Mouse (Mus musculus) left cerebral cortex, postnatal 14 days (tissue): ENCODE data around the gene Gm7861. TPM values are rescaled to one million over a fixed set of nuclear protein-coding genes. Genes with fewer than 3 reads are reported as not detected.
"Not testable (repeated sequence)": the region's sequence is repeated elsewhere in the genome, so short reads cannot be mapped to it uniquely, and the experiment has no call there.

ENCODE experiments used
- DNase-seq, 2 experiments: peaks; one replicate each; pipeline ENCODE4 v3.0.0; 2021 to 2022; ENCODE audit warnings: low spot score in 2 of 2, mixed read lengths in 1 of 2
- intact Hi-C: fragments of 180-260 bp; cut with DNase I; formaldehyde crosslinking; loops from one replicate; pipeline ENCODE4 v1.15.1; 2025
- long read RNA-seq, 2 experiments: library from polyadenylated mRNA; stranded (forward); transcript quantifications; one replicate each; pipeline ENCODE4 v2.0.0; 2021
- total RNA-seq, 2 experiments: library from RNA; stranded (reverse); gene quantifications; 2 replicates each; pipeline ENCODE4 v1.2.3; 2021

The Gm7861 gene
- total RNA-seq: not detected
- long read RNA-seq, experiment 1: 0 reads
- long read RNA-seq, experiment 2: 0 reads

DNA sequence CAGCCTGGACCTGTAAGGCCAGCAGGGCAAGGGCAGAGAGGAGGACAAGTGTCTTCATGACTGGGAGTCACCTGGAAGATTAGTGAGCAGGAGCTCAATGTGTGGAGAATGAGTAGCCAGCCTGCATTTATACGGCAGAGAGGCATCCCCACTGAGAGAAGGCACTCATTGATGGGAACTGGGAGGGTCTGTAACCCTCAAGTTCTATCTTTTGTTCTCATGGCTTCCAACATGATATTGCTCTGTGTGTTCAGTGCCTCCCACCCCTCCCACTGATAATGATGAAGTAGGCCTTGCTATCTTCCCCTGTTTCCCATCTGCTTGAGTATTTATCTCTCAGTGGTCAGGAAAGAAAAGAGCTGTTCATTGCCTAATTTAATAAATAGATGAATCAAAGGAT is at the start of gene Gm7861:
Gene Gm7861, minus strand, starts transcription at position 101 of the 400 bp plus-strand sequence.
- intact Hi-C loops, DNase-seq: not testable (repeated sequence)

DNA sequence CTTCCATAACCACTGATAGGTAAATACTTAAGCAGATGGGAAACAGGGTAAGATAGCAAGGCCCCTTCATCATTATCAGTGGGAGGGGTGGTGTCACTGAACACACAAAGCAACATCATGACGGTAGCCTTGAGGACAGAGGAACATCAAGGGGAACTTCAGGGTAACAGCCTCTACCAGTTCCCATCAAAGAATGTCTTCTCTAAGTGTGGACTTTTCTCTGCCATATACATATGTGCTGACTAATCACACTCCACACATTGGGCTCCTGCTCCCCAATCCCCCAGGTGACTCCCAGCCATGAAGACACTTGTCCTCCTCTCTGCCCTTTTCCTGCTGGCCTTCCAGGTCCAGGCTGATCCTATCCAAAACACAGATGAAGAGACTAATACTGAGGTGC is 23.6 kb upstream of the Gm7861 start, which contains the start of gene Defa26:
Gene Defa26, plus strand, starts transcription at position 301 of the 400 bp plus-strand sequence.
- DNase-seq, intact Hi-C loops: not testable (repeated sequence)

DNA sequence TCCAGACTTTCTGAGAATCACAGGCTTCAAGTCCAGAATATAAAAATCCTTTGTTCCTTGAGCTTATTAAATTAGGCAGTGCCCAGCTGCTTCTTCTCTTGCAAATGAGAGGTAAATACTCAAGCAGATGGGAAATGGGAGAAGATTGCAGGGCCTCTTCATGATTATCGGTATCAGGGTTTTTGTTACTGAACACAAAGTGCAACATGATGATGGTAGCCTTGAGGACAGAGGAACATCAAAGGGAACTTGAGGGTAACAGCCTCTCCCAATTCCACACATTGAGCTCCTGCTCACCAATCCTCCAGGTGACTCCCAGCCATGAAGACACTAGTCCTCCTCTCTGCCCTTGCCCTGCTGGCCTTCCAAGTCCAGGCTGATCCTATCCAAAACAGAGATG is 11.6 kb downstream of the Gm7861 start, which contains the start of gene Defa28:
Gene Defa28, plus strand, starts transcription at position 301 of the 400 bp plus-strand sequence.
- DNase-seq, intact Hi-C loops: not testable (repeated sequence)

DNA sequence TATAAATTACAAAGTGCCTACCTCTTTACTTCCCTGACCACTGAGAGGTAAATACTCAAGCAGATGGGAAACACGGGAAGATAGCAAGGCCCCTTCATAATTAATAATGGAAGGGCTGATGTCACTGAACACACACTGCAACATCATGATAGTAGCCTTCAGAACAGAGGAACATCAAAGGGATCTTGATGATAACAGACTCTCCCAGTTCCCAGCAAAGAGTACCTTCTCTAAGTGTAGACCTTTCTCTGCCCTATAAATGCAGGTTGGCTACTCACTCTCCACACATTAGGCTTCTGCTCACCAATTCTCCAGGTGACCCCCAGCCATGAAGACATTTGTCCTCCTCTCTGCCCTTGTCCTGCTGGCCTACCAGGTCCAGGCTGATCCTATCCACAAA is 29.2 kb downstream of the Gm7861 start, which contains the start of gene Defa37:
Gene Defa37, plus strand, starts transcription at position 301 of the 400 bp plus-strand sequence.
- DNase-seq, intact Hi-C loops: not testable (repeated sequence)

Other genes with a start within 250 kb of the Gm7861 start
- gene Defa2, start 216.0 kb downstream of the Gm7861 start, total RNA-seq: not detected
- not detected for gene Defa33, start 202.7 kb downstream of the Gm7861 start, total RNA-seq
- gene Defa36, start 167.1 kb downstream of the Gm7861 start, total RNA-seq: not detected
- not detected for gene Gm7849, start 137.9 kb downstream of the Gm7861 start, total RNA-seq
- not detected for gene Defa20, start 85.2 kb downstream of the Gm7861 start, total RNA-seq
- not detected for gene Defa32, start 65.5 kb downstream of the Gm7861 start, total RNA-seq
- gene Defa37, start 29.1 kb downstream of the Gm7861 start, total RNA-seq: not detected
- gene Defa28, start 11.5 kb downstream of the Gm7861 start, total RNA-seq: not detected
- gene Defa26, start 23.7 kb upstream of the Gm7861 start, total RNA-seq: not detected
- gene Defa17, start 61.3 kb upstream of the Gm7861 start, total RNA-seq: not detected
- not detected for gene Defa34, start 71.3 kb upstream of the Gm7861 start, total RNA-seq
- not detected for gene AY761184, start 109.1 kb upstream of the Gm7861 start, total RNA-seq
- gene Defa24, start 140.0 kb upstream of the Gm7861 start, total RNA-seq: not detected
- not detected for gene Defb50, start 229.0 kb upstream of the Gm7861 start, total RNA-seq
- gene Defb2, start 245.4 kb upstream of the Gm7861 start, total RNA-seq: not detected